Mouse (Mus musculus) erythroblast, embryonic 14.5 days (primary cell): ENCODE data around the gene Rnf17.

Experiments
- GATA1 ChIP-seq: IDR thresholded peaks from 2 replicates; pipeline ENCODE4 v1.6.1; 2012; ENCODE audit warnings: low read length, inconsistent platforms, mixed read lengths
- TAL1 ChIP-seq: IDR thresholded peaks from 3 replicates; pipeline ENCODE4 v1.6.1; 2012; ENCODE audit warnings: low read length, inconsistent platforms, mixed read lengths

GRCm38 (mm10) chr14:56359131-56359530 lies 43.2 kb upstream of the Rnf17 start:
- TF ChIP-seq TAL1, result no peak
- no peak for TF ChIP-seq GATA1
